Mouse (Mus musculus): ENCODE results near the gene Eci2. TPM values are rescaled to one million over a fixed set of nuclear protein-coding genes. Genes with fewer than 3 reads are reported as not detected.

Gene Eci2
- total RNA-seq, 2 experiments from 2014 or later = 122 to 141 TPM

DNA sequence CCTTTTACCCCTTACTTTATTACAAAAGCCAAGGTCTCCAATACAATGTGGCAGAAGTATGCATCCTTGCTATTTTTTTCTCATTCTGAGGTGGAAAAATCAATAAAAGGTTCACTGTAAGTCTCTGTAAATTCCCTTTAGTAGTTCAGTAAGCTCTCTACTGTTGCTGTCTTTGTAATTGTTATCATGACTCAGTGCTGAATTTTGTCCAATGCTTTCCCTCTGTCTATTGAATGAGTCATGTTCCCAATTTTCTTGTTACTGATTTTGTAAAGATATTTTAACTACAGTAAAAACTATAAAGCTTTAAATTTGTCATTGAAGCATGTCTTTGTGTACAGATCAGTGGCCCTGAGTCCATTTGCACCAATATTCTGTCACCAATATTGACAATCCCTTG lies 84.5 kb downstream of the Eci2 start:
- ATAC-seq (replicated peaks; ENCODE audit: low FRiP score, low TSS enrichment, poor library complexity, severe bottlenecking) = no peak

DNA sequence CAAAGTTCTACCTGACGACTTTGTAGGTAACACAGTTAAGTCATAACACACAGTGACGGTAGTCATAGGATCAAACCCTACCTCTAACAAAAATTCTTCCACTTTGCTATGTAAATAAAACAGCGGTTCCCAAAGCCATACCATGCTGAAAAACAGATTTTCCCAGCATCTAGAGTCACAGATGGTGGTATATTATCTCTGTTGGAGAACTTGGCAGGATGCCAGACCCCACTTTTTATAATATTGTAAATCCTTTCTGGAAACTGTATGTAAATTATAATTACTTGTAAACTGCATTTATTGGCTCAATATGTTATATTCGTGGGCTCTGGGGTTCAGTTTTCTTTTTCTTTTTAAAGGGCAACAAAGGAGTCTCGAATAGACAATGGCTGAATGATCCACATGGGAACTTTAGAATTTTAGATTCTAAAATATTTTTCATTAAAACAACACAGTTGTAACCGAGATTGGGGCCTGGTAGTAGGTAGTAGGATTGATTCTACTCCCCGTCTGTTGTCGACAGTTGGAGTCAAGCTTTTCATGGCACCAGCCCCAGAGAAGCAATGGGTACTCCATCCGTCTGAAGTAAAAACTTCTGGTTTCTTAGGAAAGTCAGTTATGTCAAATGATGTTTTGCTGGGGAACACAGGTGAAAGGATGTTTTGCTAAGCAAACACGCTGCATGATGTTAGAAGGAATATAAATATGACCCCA lies 91.8 kb downstream of the Eci2 start:
- no peak for ATAC-seq (replicated peaks; ENCODE audit: low FRiP score, low TSS enrichment, poor library complexity, severe bottlenecking)

Other genes starting within 250 kb of the Eci2 start
- 173 and 238 TPM in 2 replicates for gene Prpf4b, start 151.8 kb downstream of the Eci2 start, total RNA-seq (2014; fragmentation: Nextera tagmentation)
- 269 and 276 TPM in 2 replicates for gene Prpf4b, start 151.8 kb downstream of the Eci2 start, total RNA-seq (2017)
- 0.77 TPM in 1 of 2 replicates, not detected in the other for gene Fam217a, start 102.8 kb downstream of the Eci2 start, total RNA-seq (2014; fragmentation: Nextera tagmentation)
- not detected in 2 replicates for gene Fam217a, start 102.8 kb downstream of the Eci2 start, total RNA-seq (2017)
- not detected in 2 replicates for gene 4933417A18Rik, start 102.7 kb downstream of the Eci2 start, total RNA-seq (2014; fragmentation: Nextera tagmentation)
- gene 4933417A18Rik, start 102.7 kb downstream of the Eci2 start, total RNA-seq (2017) = not detected in 2 replicates
- gene Eci3, start 63.3 kb downstream of the Eci2 start, total RNA-seq (2014; fragmentation: Nextera tagmentation) = not detected in 2 replicates
- gene Eci3, start 63.3 kb downstream of the Eci2 start, total RNA-seq (2017) = not detected in 2 replicates